Mouse (Mus musculus) mature B cell (primary cell): ENCODE results near the gene Phgdh.

Experiments
- in situ Hi-C: fragments of 300-500 bp; cut with MboI; formaldehyde crosslinking; loops from 2 replicates; pipeline ENCODE4 v1.14.3; 2019

Gene Phgdh

DNA sequence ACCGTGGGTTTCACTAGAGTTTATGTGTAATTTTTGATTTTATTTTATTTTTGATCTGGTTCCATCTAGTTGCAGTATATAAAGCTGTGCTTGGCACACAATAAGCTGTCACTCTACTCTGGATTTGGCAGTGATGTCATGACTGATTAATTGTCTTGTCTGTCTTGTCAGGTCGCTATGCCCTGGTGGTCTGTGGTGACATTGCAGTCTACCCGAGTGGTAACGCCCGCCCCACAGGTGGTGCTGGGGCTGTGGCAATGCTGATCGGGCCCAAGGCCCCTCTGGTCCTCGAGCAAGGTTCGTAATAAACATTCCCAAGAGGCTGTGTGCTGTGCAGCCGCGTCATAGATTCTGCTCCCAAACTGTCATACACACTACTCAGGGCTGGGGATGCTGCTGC, 43.8 kb downstream of the Phgdh start:
- in situ Hi-C loops, result no loop called here

DNA sequence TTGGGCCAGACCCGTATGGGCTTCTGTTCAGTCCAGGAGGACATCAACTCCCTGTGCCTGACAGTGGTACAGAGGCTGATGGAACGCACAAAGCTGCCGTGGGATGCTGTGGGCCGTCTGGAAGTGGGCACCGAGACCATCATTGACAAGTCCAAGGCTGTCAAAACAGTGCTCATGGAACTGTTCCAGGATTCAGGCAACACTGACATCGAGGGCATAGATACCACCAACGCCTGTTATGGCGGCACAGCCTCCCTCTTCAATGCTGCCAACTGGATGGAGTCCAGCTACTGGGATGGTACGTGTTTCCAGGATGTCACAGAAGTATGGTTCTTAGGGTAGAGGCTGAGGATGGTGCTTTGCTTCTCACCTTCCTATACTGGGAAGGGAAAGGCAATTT, 48.7 kb downstream of the Phgdh start:
- in situ Hi-C loops, result no loop called here

DNA sequence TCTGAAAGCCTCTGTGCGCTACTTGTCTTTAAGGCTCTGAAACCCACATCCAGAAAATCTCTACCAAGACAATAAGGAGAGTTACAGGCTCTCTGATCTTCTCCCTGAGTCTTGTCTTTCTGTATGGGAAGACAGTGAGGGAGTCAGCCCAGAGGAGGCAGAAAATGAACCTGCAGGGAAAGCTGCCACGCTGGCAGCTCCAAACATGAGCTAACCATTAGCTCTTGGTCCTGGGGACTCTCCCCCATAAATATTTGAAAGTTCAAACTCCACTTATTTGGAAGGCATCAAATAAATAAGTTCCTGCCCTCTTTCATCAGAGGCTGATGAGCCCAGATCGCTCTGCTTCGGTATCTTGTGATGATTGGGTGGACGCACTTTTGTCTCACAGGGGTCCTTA, 56.6 kb downstream of the Phgdh start:
- in situ Hi-C loops, result no loop called here

DNA sequence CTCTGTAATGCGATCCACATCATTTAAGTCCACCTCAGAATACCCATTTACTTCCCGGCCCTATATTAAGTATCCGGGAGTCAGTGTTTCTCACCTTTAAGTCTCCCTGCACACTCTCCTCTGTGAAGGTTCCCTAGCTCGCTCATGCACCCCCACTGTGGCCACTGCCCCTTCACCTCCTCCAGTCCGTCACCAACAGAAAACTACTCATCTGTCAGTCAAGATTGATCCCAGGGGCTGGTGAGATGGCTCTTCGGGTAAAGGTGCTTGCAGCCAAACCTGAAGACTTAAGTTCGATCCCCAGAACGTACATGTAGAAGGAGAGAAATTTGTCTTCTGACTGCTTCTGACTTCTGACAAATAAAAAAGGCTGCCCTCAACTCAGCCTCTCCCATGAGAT, 57.4 kb downstream of the Phgdh start:
- in situ Hi-C loops, result no loop called here

DNA sequence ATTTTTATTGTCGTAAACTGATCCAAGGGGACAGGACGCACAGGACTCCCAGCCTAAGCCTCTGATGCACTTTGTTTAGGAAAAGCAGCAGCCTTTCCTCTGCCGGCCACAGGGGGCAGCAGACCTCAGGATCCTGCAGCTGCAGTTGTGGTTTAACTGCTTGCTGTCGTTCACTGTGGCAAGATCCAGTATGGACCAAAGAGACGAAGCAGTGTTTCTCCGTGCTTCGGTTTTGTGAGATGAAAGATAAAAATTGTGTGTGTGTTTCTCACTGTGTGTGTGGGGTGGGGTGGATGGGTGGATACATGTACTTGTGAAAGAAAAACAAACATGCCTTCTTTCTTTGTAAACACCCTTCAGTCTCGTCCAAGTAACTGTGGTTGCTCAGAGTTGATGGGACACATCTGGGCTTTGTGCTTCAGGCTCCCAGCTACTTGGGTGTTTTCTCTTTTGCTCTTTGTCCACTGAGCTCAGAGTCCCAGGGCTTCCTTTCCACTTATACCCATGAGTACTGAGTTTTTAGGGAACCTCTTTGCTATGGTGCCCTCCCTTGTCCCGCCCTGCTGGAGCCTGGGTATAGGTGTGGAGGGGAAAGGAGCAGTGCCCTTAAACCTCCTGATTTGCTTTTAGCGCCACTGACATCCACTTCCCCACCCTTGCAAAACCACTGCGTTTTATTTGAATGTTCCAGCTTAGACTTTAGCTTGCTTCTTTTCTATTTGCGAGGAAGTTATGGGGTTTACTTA, 58.7 kb downstream of the Phgdh start:
- in situ Hi-C loops, result no loop called here

DNA sequence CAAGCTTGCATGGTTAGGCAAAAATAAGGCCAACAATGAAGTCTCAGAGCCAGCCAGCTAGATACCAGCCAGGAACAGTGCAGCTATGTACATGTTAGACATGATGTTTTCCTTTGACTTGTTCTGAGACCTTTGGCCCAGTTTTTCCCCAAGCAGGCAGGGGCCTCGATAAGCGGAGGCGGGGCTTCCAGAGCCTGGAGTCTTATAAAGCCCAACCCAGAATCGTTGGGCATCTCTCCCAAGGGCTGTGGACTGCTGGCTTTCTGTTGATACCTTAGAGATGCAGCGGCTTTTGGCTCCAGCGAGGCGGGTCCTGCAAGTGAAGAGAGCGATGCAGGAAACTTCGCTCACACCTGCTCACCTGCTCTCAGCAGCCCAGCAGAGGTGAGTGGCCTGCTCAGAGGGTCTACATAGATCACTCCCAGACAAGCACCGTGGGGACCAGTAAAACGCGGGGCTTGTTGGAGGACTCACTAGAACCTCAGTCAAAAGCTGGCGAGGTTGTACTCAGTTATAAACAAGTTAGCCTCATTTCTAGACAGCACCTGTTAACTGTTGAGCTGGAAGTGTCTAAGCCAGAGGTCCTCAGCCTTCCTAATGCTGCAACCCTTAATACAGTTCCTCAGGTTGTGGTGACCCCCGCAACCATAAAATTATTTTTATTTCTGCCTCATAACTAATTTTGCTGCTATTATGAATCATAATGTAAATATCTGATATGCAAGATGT, 59.4 kb downstream of the Phgdh start, which contains the start of gene Hmgcs2:
Gene Hmgcs2, plus strand, starts transcription at position 232 of the 729 bp plus-strand sequence.
- in situ Hi-C loops, result no loop called here

DNA sequence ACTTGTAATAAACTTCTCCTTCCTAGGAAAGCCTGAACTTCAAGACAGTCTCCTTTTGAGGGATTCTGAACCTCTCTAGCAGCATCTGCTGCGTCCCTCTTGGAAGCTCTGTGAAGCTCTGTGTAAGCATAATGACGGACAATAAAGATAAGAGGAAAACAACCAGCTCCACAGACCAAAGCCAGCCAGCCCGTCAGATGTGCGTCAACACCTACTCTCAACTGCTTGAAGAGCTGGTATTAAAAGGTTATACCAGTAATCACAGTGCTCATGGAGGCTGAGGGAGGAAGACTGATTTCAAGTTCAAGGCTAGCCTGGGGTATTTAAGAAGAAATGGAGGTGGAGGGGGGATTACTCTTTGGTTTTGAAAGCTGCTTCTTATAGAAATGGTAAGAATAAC, 60.1 kb downstream of the Phgdh start:
- in situ Hi-C loops, result no loop called here

DNA sequence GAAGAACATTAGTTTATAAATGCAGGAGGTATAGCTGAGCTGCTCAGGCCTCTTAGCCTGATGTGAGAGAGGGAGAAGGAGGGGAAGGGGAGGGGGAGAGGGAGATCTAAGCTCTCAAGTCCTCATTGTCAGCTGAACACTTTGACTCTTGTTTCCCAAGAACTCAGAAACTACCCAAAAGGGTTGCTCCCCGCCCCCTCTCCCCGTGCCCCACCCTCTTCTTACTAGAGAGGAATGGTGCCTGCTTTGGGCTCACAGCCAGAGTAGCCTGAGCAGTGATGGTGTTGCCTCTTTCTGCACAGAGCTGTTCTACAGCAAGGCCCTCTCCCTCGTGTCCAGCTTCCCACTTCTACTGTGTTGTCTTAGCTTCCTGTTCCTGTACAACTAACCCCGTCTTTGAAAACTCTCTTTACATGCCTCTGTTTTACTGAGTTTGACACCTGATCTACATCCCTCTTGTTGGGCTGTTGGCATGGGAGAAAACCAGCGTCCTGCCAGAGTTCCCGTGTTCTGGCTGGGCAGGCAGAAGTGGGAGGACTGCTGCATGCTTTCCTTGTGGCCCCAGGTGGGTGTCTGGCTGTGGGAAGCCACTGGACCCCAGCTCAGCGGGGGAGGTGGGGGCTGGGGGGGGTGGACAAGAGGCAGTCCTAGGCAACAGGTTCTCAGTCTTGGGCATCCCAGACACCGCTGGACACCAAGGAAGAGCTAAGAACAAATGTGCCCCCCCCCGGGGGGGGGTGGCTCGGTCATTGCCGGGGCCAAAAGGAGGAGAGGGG, 66.0 kb downstream of the Phgdh start:
- in situ Hi-C loops, result no loop called here

DNA sequence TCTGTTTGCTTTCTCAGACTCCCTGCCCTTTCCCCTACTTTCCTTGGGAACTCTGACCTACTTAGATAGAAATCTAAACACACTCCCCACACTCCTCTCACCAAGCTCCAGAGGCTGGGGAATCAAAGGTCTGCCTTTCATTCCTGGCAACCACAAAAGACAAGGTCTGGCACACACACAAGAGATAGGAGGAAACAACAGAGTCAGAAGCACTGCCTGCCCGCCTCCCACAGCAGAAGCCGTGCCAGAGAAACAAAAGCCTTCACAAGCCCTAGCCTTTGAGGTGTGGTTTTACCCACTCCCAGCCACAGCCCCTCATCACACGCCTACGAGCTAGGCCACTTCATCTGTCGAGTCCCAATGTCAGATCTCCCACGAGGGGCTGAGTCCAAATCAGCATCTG, 72.5 kb downstream of the Phgdh start:
- in situ Hi-C loops, result no loop called here
